Mouse (Mus musculus) B cell, adult 67 days (primary cell): ENCODE data around the gene Tnfaip8l3. TPM values are rescaled to one million over a fixed set of nuclear protein-coding genes. Genes with fewer than 3 reads are reported as not detected.

ENCODE experiments used
- total RNA-seq, 2 experiments: library from RNA; stranded (reverse); gene quantifications; 4 replicates each; pipeline ENCODE4 v1.2.4; 2023

Gene Tnfaip8l3
- total RNA-seq = not detected

DNA sequence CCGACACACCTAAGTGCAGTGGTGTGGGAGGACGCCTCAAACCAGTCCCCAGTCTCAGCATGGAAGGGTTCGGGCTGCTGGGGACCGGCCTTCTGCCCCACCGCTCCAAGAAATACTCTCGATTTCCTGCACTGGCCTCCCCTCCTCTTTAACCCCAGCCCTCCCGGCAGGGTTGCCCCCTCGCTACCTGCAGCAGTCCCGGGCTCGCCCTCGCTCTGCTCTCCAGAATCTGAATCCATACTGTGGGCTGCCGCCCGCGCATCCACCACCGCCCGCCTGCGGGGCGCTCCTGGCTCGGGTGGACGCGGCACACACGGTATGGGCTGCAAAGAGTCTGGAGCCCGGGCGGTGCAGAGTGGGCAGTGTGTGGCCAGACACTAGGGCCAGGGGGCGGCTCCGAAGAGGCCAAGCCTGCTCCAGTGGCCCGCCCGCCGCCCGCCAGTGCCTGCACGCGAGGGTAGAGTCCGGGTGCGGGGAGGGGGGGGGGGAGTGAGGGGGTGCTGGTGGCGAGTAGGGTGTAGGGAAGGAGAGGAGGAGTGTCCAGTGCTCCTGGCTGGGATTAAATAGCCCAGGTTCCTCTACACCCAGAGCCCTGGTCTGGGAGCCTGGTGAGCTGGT lies at the start of gene Tnfaip8l3:
TSS of gene Tnfaip8l3 (minus strand) at position 357 of the 618 bp plus-strand sequence.

DNA sequence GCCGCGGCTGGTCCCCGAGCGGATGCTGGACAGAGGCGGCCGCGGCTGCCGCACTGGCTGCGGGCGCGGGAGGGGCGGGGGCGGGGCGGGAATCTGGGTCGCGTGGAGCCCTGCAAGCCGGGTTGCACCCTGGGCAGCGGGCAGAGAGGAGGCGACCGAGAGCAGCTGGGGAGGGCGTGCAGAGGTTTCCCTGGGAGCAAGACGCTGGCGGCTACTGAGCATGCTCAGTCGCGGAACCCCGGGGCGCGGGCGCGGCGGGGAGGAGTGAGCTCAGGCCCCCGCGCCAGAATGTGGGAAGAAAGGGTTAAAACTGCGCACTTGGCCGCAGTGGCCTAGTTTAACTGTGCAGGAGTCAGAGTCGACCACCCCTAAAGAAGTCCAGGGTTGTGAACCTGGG lies 93.1 kb downstream of the Tnfaip8l3 start, which contains the start of gene Elmod1:
TSS of gene Elmod1 (minus strand) at position 180 of the 397 bp plus-strand sequence.

Other genes starting within 250 kb of the Tnfaip8l3 start
- gene Sln, start 218.2 kb downstream of the Tnfaip8l3 start, total RNA-seq = not detected
- not detected for gene Elmod1, start 93.1 kb downstream of the Tnfaip8l3 start, total RNA-seq
- gene Cyp19a1, start 199.7 kb upstream of the Tnfaip8l3 start, total RNA-seq = not detected
- gene Gldn, start 218.1 kb upstream of the Tnfaip8l3 start, total RNA-seq = not detected